Mouse (Mus musculus): ENCODE results near the gene Rptor. TPM values are rescaled to one million over a fixed set of nuclear protein-coding genes. Genes with fewer than 3 reads are reported as not detected.
A peak's percentile ranks its signal among the peaks of the same experiment; 100 is the strongest.

The Rptor gene
- total and polyA plus RNA-seq, 2 experiments from 2014 or later = 8.5 to 64.8 TPM

DNA sequence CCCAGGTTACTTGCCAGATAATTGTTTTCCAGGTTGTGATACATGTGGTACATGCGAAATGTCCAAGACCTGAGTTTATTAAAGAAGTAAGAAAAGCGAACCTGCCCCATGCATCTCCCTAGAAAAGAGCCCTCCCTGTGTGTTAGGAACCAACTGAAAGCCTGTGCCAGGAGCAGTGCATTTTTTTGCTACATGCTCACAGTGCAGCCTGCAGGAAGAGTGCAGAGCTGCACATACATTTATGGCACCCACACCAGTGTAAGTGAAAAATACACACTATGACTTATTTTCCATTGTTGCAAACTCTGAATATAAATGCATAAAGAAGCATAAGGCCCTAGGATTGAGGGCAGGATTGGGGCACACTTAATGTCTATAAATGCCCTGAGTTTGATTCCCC is 178.5 kb downstream of the Rptor start:
- peak; percentile 69 for TF ChIP-seq CTCF (IDR thresholded peaks at IDR 0.05)
- Histone ChIP-seq H3K9me3 (ENCODE audit: low read length) (no peaks in the 10 kb centered on the region), H3K4me1 (ENCODE audit: insufficient read depth, low read length) (0 out of 2 replicates have a peak, but pooled peaks cover 7% of the 10 kb centered on the region), H3K27me3 (ENCODE audit: insufficient read depth, low read length) (no peaks in the 10 kb centered on the region), H3K4me2 (ENCODE audit: low read depth, low read length, poor library complexity, severe bottlenecking) (no peak overlapping the region), H3K9ac (replicated peaks; ENCODE audit: low read length, poor library complexity, severe bottlenecking) (no peak overlapping the region), H3K4me3 (ENCODE audit: low read depth, low read length) (no peak overlapping the region), H3K27ac (ENCODE audit: low read depth, low read length) (no peak overlapping the region), H3K36me3 (ENCODE audit: insufficient read depth, low read length) (no peaks in the 10 kb centered on the region)
- DNase-seq (ENCODE audit: low spot score) (no peak), ATAC-seq (ENCODE audit: low FRiP score) (no peak)
- 96% methylated on average over 2 of the region's 2 CpGs for WGBS

DNA sequence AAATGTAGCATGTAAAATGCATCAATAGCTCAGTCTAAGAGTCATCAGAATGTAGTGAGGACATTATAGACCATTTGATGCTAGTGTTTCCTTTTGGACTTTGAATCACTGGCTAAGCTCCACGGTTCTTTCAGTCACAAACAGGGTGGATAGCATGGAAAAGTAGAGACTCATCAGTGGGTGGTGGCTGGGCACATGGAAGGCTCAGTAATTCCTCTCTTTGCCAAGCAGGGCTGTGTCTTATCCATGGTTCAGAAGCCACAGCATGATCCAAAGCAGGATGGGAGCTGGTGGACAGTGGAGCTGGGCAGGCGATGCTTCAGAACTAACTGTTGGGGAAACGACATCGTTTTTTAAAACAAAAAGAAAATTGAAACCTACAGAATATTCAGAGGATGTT is 179.0 kb downstream of the Rptor start:
- no peak for TF ChIP-seq CTCF (IDR thresholded peaks at IDR 0.05)
- Histone ChIP-seq H3K27me3 (ENCODE audit: insufficient read depth, low read length) (no peaks in the 10 kb centered on the region), H3K9me3 (ENCODE audit: low read length) (no peaks in the 10 kb centered on the region), H3K4me2 (ENCODE audit: low read depth, low read length, poor library complexity, severe bottlenecking) (no peak overlapping the region), H3K36me3 (ENCODE audit: insufficient read depth, low read length) (no peaks in the 10 kb centered on the region), H3K4me1 (ENCODE audit: insufficient read depth, low read length) (0 out of 2 replicates have a peak, but pooled peaks cover 7% of the 10 kb centered on the region), H3K27ac (ENCODE audit: low read depth, low read length) (no peak overlapping the region), H3K4me3 (ENCODE audit: low read depth, low read length) (no peak overlapping the region), H3K9ac (replicated peaks; ENCODE audit: low read length, poor library complexity, severe bottlenecking) (no peak overlapping the region)
- 92% methylated on average over 4 of the region's 4 CpGs for WGBS
- ATAC-seq (ENCODE audit: low FRiP score) (no peak), DNase-seq (ENCODE audit: low spot score) (no peak)

DNA sequence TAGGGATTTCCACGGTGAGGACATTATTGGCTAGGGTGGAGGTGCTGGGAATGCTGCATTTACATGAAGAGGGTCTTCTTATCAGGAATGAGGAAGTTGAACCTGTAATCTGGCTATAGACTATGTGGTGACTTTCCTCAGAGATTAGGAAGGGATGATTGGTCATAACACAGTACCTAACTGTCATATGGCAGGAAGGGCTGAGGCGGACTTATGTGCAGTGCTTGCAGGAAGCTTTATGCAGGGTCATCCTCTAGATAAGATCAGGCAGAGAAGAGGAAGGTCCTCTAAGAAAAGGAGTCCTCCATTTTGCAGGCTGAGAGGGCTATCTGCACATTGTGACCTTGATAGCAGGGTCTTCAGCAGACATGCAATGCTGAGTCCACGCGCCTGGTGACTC is 180.9 kb downstream of the Rptor start:
- Histone ChIP-seq H3K4me3 (ENCODE audit: low read depth, low read length) (no peak overlapping the region), H3K27ac (ENCODE audit: low read depth, low read length) (no peak overlapping the region), H3K4me2 (ENCODE audit: low read depth, low read length, poor library complexity, severe bottlenecking) (no peak overlapping the region), H3K9ac (replicated peaks; ENCODE audit: low read length, poor library complexity, severe bottlenecking) (no peak overlapping the region), H3K27me3 (ENCODE audit: insufficient read depth, low read length) (no peaks in the 10 kb centered on the region), H3K4me1 (ENCODE audit: insufficient read depth, low read length) (0 out of 2 replicates have a peak, but pooled peaks cover 10% of the 10 kb centered on the region), H3K36me3 (ENCODE audit: insufficient read depth, low read length) (no peaks in the 10 kb centered on the region), H3K9me3 (ENCODE audit: low read length) (no peaks in the 10 kb centered on the region)
- DNase-seq (ENCODE audit: low spot score) (no peak), ATAC-seq (ENCODE audit: low FRiP score) (no peak)
- no peak for TF ChIP-seq CTCF (IDR thresholded peaks at IDR 0.05)
- WGBS = 95% methylated on average over 4 of the region's 4 CpGs

DNA sequence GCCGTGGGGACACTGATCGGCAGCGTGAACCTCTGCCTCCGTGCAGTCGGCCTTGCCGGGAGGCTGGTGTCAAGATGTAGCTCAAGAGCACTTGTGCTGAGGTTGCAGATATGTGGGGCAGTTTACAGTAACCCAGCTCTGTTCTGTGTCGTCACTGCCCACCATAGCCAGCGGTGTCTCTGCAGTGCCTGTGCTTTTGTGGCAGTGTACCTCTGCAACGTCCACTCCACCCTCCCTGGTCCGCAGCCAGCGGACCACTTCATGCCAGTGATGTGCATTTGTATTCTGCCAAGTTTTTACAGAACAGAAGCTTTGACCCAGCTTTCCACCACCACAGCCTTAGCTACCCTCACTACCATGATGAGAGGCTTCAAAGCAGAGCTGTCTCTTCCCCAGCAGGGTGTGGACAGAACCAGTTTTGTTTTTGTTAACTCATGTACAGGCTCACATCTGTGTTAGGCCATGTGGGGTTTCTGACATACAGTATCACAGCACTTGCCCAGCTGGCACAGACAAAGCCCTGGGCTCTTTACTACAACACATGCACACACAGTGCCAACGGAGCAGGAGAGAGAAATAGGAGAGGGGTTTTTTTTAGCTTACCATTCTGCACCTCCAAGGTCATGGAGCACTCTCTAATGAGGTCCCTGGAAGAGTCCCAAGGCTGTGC is 182.1 kb downstream of the Rptor start:
- H3K27me3 ChIP-seq (ENCODE audit: insufficient read depth, low read length) = no peaks in the 10 kb centered on the region
- H3K4me2 ChIP-seq (ENCODE audit: low read depth, low read length, poor library complexity, severe bottlenecking) = no peak overlapping the region
- no peak overlapping the region for H3K4me3 ChIP-seq (ENCODE audit: low read depth, low read length)
- WGBS = 83% methylated on average over 12 of the region's 12 CpGs
- H3K36me3 ChIP-seq (ENCODE audit: insufficient read depth, low read length) = no peaks in the 10 kb centered on the region
- H3K4me1 ChIP-seq (ENCODE audit: insufficient read depth, low read length) = peaks cover 15% of the 10 kb centered on the region; the same call in 1 of the 2 replicates
- H3K27ac ChIP-seq (ENCODE audit: low read depth, low read length) = no peak overlapping the region; the same call in 1 of the 2 replicates
- H3K9me3 ChIP-seq (ENCODE audit: low read length) = no peaks in the 10 kb centered on the region
- ATAC-seq (ENCODE audit: low FRiP score) (no peak), DNase-seq (ENCODE audit: low spot score) (peak; percentile 43)
- no peak overlapping the region for H3K9ac ChIP-seq (replicated peaks; ENCODE audit: low read length, poor library complexity, severe bottlenecking)
- TF ChIP-seq CTCF (IDR thresholded peaks at IDR 0.05) = no peak

DNA sequence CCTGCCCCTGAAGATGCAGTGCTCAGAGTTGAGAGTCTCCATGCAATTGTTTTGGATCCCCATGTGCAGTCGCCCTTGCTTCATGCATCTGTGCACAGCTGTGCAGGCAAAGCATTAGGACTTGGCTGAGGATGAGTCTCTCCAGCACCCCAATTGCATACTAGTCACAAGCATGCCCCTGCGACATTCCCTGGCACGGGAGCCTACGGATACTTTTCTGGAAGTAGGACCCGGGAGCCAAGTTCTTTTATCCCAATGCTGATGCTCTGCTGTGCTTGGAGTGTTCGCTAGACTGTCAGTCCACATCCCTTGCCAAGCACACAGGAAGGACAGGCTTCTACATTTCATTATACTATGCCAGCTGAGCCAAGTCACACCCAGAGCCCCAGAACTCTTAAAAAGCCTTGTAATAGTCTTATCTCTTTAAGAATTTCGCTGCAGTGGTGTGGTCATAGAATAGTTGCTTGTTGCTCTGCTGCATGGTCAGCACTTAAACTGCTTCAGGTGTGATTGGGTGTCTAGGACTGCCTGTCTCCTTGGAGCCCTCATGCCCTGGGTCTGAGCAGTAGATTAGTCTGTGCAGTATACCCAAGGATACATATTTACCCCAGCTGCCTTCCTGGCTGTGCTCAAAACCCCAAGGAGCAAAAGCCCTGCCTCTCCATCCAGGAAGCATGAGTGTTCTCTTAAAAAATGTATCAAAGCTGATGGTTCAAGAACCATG is 183.1 kb downstream of the Rptor start:
- H3K27ac ChIP-seq (ENCODE audit: low read depth, low read length) = peak overlapping the region; percentile 28; the same call in 1 of the 2 replicates
- H3K4me1 ChIP-seq (ENCODE audit: insufficient read depth, low read length) = peaks cover 17% of the 10 kb centered on the region; the same call in 1 of the 2 replicates

DNA sequence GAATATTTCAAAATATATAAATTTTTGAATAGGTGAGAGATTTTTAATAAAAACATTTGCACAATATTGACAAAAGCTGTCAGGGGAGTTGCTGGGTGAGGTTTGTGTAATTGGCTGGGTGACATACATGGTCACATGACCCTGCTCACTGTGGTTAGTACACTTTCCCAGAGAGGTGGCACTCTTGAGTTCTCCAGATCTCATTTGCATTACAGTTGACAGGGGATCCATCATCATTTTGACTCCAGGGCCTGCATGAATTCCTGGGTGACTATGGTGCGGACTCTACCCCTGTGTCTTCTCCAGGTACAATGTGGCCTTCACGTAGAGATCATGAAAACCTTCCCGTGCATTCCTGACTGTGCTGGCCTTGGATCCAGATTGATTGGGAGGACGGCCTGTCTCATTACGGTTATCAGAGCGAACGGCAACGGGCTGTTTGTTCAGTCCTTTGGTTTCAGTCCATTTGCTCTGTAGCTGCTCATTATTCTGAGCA is 183.7 kb downstream of the Rptor start:
- peaks cover 17% of the 10 kb centered on the region; the same call in 1 of the 2 replicates for H3K4me1 ChIP-seq (ENCODE audit: insufficient read depth, low read length)
- TF ChIP-seq CTCF (IDR thresholded peaks at IDR 0.05) = peak; percentile 26; the same call in 1 of the 2 replicates
- ATAC-seq (ENCODE audit: low FRiP score) (no peak), DNase-seq (ENCODE audit: low spot score) (no peak)
- no peaks in the 10 kb centered on the region for H3K36me3 ChIP-seq (ENCODE audit: insufficient read depth, low read length)
- H3K9ac ChIP-seq (replicated peaks; ENCODE audit: low read length, poor library complexity, severe bottlenecking) = no peak overlapping the region
- 68% methylated on average over 8 of the region's 8 CpGs for WGBS
- no peak overlapping the region for H3K27ac ChIP-seq (ENCODE audit: low read depth, low read length)
- no peaks in the 10 kb centered on the region for H3K9me3 ChIP-seq (ENCODE audit: low read length)
- H3K4me2 ChIP-seq (ENCODE audit: low read depth, low read length, poor library complexity, severe bottlenecking) = no peak overlapping the region
- no peak overlapping the region for H3K4me3 ChIP-seq (ENCODE audit: low read depth, low read length)
- no peaks in the 10 kb centered on the region for H3K27me3 ChIP-seq (ENCODE audit: insufficient read depth, low read length)

More for the DNA sequence above, 183.1 kb downstream of the Rptor start:
- WGBS = 73% methylated on average over 7 of the region's 7 CpGs
- Histone ChIP-seq H3K27me3 (ENCODE audit: insufficient read depth, low read length) (no peaks in the 10 kb centered on the region), H3K4me2 (ENCODE audit: low read depth, low read length, poor library complexity, severe bottlenecking) (no peak overlapping the region), H3K4me3 (ENCODE audit: low read depth, low read length) (no peak overlapping the region), H3K36me3 (ENCODE audit: insufficient read depth, low read length) (no peaks in the 10 kb centered on the region), H3K9me3 (ENCODE audit: low read length) (no peaks in the 10 kb centered on the region), H3K9ac (replicated peaks; ENCODE audit: low read length, poor library complexity, severe bottlenecking) (no peak overlapping the region)
- ATAC-seq (ENCODE audit: low FRiP score) (no peak), DNase-seq (ENCODE audit: low spot score) (no peak)
- no peak for TF ChIP-seq CTCF (IDR thresholded peaks at IDR 0.05)

All from midbrain, postnatal 0 days (tissue).